Mouse (Mus musculus) limb, embryonic 12.5 days (tissue): ENCODE results near the gene Hnf4a. TPM values are rescaled to one million over a fixed set of nuclear protein-coding genes. Genes with fewer than 3 reads are reported as not detected.
A peak's percentile ranks its signal among the peaks of the same experiment; 100 is the strongest.

Experiments used
- ATAC-seq: fragments of 200-750 bp; cut with Nextera tagmentation; 2 replicates; pipeline ENCODE4 v1.8.0; 2017; ENCODE audit warnings: low read depth, moderate TSS enrichment; ENCODE audit not compliant: insufficient number of reproducible peaks, insufficient read depth, low FRiP score, low TSS enrichment
- H3K27ac ChIP-seq: fragments of 300-500 bp; sonication (generic); 2 replicates; pipeline ENCODE4 v1.5.1; 2016; ENCODE audit warnings: mild to moderate bottlenecking, moderate library complexity
- H3K27me3 ChIP-seq: fragments of 300-500 bp; sonication (generic); 2 replicates; pipeline ENCODE4 v1.6.1; 2016; ENCODE audit warnings: mild to moderate bottlenecking, moderate library complexity
- H3K36me3 ChIP-seq: fragments of 300-500 bp; sonication (generic); 2 replicates; pipeline ENCODE4 v1.6.1; 2016; ENCODE audit warnings: mild to moderate bottlenecking, moderate library complexity
- H3K4me1 ChIP-seq: fragments of 300-500 bp; sonication (generic); replicated peaks from 2 replicates; pipeline ENCODE4 v1.6.1; 2016
- H3K4me2 ChIP-seq: fragments of 300-500 bp; sonication (generic); 2 replicates; pipeline ENCODE4 v1.6.1; 2016; ENCODE audit warnings: mild to moderate bottlenecking, moderate library complexity
- H3K4me3 ChIP-seq: fragments of 300-500 bp; sonication (generic); replicated peaks from 2 replicates; pipeline ENCODE4 v1.5.1; 2016; ENCODE audit warnings: mild to moderate bottlenecking
- H3K9ac ChIP-seq: fragments of 300-500 bp; sonication (generic); replicated peaks from 2 replicates; pipeline ENCODE4 v1.6.1; 2016; ENCODE audit warnings: mild to moderate bottlenecking, moderate library complexity
- H3K9me3 ChIP-seq: fragments of 300-500 bp; sonication (generic); 2 replicates; pipeline ENCODE4 v1.6.1; 2016; ENCODE audit warnings: mild to moderate bottlenecking, moderate library complexity
- WGBS: fragments of 180-500 bp; shearing (Covaris S2); methylation state at CpG from one replicate; pipeline ENCODE4 v1.1.7; 2016; 5-methylcytosine and 5-hydroxymethylcytosine counted together
- polyA plus RNA-seq: library from polyadenylated mRNA; unstranded; fragments of >200 nt; fragmentation: Nextera tagmentation; extraction: Ambion mirVana; gene quantifications from 2 replicates; pipeline ENCODE4 v1.2.1, GENCODE M21; 2016

Gene Hnf4a
- polyA plus RNA-seq, 1 experiment from 2014 or later = not detected

DNA sequence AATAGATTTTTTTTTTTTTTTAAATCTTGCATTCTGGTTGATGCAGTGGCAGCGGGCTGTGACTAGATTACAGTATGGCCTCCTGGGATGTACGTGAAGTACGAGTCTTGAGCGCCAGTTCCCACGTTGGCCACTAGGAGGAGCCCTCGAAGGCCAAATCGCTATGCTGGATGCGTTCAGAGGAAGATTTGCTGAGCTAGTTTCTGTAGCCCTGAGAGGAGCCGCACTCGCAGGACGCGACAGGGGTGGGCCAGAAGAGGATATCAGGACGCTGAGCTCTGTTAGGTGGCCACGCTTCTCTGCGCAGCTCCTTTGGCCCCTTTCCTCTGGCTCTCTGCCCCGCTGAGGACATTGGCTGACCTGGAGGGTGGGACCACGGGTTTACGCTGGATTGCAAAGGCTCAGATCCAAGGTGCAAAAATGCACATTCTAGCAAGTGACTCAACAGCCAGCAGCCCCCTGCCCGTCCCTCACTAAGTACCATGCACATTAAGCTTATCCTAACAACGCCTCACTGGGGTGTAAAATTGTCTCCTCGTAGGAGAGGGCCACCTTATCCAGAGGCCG lies 28.4 kb downstream of the Hnf4a start:
- peak overlapping the region; percentile 31 for H3K4me3 ChIP-seq
- 10% methylated on average over 22 of the region's 22 CpGs for WGBS
- no peaks in the 10 kb centered on the region for H3K9me3 ChIP-seq
- H3K27me3 ChIP-seq = peaks cover 23% of the 10 kb centered on the region
- peak overlapping the region; percentile 61 for H3K4me2 ChIP-seq
- H3K4me1 ChIP-seq = no peaks in the 10 kb centered on the region
- H3K27ac ChIP-seq = no peak overlapping the region
- ATAC-seq = peak; percentile 7; the same call in 1 of the 2 replicates
- no peak overlapping the region; the same call in 1 of the 2 replicates for H3K9ac ChIP-seq
- no peaks in the 10 kb centered on the region for H3K36me3 ChIP-seq

DNA sequence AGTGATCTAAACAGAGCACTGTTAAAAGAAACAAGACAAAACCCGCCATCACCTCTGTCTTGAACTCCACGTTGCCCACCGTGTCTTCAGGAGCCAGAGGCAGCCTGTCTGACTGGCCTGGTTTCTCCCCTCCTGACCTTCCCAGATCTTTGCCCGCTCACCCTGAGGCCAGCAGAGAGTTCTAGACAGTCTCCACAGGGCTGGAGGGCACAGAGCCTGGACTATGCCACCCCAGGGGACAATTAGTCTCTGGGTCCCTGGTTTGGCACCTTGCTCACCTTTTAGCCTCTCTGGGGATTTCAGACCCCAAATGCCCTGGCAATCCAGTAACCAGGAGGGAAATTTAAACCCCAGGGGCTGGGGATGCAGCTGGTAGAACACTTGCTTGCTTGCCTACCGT lies 30.8 kb downstream of the Hnf4a start:
- Histone ChIP-seq H3K27ac (no peak overlapping the region), H3K4me3 (no peak overlapping the region), H3K4me1 (no peaks in the 10 kb centered on the region), H3K36me3 (no peaks in the 10 kb centered on the region), H3K27me3 (peaks cover 23% of the 10 kb centered on the region), H3K9me3 (no peaks in the 10 kb centered on the region), H3K4me2 (no peak overlapping the region), H3K9ac (no peak overlapping the region)
- 81% methylated on average over 5 of the region's 5 CpGs for WGBS
- ATAC-seq = no peak

DNA sequence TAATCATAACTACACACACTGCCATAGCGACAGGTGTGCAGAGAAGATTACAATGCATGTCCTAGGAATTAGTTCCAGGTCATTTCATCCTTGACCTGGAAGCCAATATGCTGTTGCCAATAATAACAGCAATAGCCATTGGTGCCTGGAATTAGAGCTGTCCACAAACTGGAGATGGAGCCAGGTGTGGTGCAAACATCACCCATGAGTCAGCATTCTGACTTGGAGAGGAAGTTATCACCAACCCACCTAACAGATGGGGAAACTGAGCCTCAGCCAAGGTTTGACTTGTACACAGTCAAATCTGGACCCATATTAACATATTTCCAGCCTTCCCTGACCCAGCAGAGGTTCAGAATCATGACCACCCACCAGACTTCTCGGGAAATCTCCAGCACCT lies 31.8 kb downstream of the Hnf4a start:
- H3K27ac ChIP-seq = no peak overlapping the region
- 84% methylated on average over 2 of the region's 2 CpGs for WGBS

DNA sequence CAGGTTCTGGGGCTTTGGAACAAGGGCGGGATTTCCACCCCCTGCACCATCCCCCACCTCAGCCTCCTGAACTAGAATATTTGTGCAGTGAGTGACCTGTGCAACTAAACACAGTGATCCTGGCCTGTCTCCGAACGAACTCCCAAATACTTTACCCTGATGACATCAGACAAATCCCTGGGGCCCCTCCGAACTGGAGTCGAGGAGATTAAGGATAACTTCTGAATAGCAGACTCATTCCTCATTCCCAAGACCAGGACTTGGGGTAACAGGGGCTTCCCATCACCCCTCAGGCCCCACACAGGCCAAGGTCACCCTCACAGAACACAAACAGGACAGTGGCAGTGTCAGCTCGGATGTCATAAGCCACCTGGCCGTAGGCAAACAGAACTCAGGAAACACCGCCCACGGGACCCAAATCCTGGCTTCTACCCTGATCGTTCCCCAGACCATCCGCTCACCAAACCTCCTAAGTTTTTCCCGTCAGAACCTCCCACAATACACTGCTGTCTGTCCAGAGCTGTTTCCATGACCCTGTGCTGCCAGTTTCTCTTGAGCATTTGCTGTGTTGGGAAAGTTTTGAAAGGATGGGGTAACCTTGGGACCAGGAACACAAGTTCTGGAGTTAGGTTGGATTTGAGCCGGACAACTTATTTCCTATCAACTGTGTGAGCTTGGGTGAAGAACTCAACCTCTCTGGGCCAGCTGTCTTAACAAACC lies 32.9 kb downstream of the Hnf4a start:
- Histone ChIP-seq H3K9me3 (no peaks in the 10 kb centered on the region), H3K36me3 (no peaks in the 10 kb centered on the region)
- no peak for ATAC-seq

More for the DNA sequence above, 31.8 kb downstream of the Hnf4a start:
- ATAC-seq = no peak
- no peaks in the 10 kb centered on the region for H3K9me3 ChIP-seq
- H3K36me3 ChIP-seq = no peaks in the 10 kb centered on the region
- no peak overlapping the region for H3K9ac ChIP-seq
- H3K4me3 ChIP-seq = no peak overlapping the region
- no peaks in the 10 kb centered on the region for H3K4me1 ChIP-seq
- peaks cover 23% of the 10 kb centered on the region for H3K27me3 ChIP-seq
- H3K4me2 ChIP-seq = no peak overlapping the region

DNA sequence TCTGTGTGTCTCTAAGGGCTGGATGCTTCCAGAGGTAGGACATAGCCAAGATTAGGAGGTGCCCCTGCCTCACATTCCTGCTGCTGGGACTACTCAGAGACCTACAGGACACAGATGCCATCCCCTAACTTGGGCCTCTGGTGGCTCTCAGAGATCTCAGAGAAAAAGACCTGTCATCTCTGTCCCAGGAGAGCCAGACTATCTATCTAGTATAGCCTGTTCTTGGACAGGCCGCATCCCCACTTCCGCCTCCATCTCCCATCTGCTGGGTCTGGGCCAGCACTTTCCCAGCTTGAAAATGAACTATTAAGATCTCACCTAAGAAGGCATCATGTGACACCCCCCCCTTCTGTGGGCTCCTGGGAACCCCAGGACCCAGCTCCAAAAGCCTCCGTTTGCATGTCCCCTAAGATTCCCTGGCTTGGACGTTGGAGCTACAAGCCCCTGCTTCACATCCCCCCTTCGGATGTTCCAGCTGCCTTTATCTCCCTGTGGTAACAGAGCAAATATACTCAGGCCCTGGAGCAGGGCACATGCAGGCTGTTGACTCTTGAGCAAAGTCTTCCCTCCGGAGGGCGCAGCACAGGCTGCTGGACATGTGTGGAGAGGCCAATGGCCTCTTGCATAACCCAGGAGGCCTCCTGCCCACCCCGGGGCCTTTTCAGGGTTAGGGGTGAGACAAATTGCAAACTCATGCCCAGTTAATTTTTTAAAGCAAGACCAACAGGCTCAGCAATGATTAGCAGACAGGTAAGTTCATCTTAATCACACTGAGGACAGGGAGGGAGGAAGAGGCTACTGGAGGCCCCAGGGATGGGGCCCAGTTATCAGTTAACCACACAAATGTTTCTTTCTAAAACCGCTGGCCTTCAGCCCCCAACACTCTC lies 33.9 kb downstream of the Hnf4a start:
- no peak for ATAC-seq
- Histone ChIP-seq H3K9me3 (no peaks in the 10 kb centered on the region), H3K4me2 (no peak overlapping the region), H3K4me3 (no peak overlapping the region), H3K27ac (no peak overlapping the region), H3K4me1 (no peaks in the 10 kb centered on the region), H3K9ac (no peak overlapping the region), H3K36me3 (no peaks in the 10 kb centered on the region), H3K27me3 (peaks cover 19% of the 10 kb centered on the region)
- WGBS = 79% methylated on average over 9 of the region's 9 CpGs

More for the DNA sequence above, 32.9 kb downstream of the Hnf4a start:
- H3K27ac ChIP-seq = no peak overlapping the region
- peaks cover 23% of the 10 kb centered on the region for H3K27me3 ChIP-seq
- no peak overlapping the region for H3K4me3 ChIP-seq
- 79% methylated on average over 13 of the region's 13 CpGs for WGBS
- no peak overlapping the region for H3K9ac ChIP-seq
- no peak overlapping the region for H3K4me2 ChIP-seq
- H3K4me1 ChIP-seq = no peaks in the 10 kb centered on the region

DNA sequence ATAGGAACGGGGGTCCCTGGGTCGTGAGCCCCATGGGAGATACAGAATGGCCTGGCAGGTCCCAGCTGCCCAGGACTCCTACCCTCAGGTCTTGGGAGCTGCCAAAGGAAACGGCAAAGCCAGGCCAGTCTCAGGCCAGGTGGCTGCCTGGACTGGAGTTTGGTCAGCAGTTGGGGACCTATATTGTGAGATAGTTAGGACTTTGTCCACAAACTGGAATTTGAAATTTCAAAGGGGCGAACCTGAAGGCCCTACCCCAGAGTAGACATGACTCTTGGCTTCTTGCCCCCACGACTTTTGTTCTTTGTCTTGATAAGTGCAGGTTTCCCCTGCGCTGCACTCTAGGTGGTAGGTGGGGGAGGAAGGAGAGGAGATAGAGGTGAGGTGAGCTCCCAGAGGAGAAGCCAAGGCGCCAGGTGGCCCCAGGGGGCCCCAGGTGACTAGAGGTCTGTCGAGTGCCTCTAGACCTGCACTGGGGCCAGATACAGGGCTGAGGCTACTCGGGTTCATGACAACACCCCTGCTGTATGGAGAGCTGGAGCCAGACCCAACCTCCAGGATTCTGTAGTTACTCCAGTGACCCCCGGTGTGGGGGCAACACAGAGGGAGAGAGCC lies 35.1 kb downstream of the Hnf4a start:
- Histone ChIP-seq H3K27ac (no peak overlapping the region), H3K9ac (no peak overlapping the region), H3K4me2 (no peak overlapping the region), H3K27me3 (peaks cover 6% of the 10 kb centered on the region), H3K4me3 (no peak overlapping the region), H3K36me3 (no peaks in the 10 kb centered on the region), H3K9me3 (no peaks in the 10 kb centered on the region), H3K4me1 (no peaks in the 10 kb centered on the region)
- WGBS = 74% methylated on average over 10 of the region's 10 CpGs
- no peak for ATAC-seq

DNA sequence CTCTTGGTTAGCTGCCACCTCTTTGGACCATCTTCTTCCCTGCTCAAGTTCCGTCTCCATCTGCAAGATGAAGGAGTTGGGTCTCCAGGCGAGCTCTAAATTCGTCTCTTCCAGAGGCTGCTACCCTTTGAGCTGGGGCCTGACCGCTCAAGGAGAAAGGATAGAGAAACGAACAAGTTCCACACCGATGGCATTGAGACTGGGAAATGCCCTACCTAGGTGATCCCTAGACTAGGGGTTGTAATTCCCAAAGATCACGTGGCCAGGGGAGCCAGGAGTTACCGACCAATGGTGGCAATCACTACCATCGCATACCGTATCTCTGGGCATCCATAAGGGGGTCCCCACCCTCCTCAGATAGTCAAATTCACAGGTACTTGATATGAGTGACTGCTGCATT lies 36.1 kb downstream of the Hnf4a start:
- Histone ChIP-seq H3K9ac (no peak overlapping the region), H3K4me1 (no peaks in the 10 kb centered on the region), H3K4me3 (no peak overlapping the region), H3K27me3 (peaks cover under 1% of the 10 kb centered on the region; the same call in 1 of the 2 replicates), H3K27ac (no peak overlapping the region), H3K36me3 (no peaks in the 10 kb centered on the region), H3K4me2 (no peak overlapping the region), H3K9me3 (no peaks in the 10 kb centered on the region)
- 89% methylated on average over 10 of the region's 10 CpGs for WGBS
- no peak for ATAC-seq

DNA sequence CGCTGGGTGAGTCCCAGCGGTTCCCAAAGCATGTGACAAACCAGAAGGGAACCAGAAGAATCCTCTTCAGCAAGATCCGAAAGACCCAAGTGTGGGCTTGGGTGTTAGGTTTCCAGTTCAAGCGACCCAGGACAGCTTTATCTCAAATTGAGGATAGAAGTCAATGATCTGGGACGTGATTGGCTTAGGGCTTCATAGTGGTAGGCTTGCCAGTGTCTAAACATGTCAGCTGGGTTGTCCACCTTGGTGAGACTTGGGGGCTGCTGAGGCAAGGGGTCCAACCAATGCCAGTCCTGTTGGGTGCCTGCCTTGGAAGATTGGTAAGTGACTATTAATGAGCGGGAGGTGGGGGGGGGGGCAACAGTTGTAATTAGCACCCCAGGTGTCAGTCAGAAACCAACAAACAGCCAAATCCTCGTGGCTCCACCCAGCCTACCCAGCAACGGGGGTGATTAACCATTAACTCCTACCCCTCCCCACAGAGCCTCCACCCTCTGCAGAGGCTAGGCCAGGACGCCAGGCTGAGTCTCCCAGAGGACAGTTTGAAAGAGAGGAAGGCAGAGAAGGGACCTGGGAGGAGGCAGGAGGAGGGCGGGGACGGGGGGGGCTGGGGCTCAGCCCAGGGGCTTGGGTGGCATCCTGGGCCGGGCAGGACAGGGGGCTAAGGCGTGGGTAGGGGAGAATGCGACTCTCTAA lies 40.2 kb downstream of the Hnf4a start:
- H3K4me2 ChIP-seq = no peak overlapping the region
- 70% methylated on average over 14 of the region's 14 CpGs for WGBS
- H3K36me3 ChIP-seq = no peaks in the 10 kb centered on the region
- no peaks in the 10 kb centered on the region for H3K9me3 ChIP-seq
- H3K9ac ChIP-seq = no peak overlapping the region
- no peak overlapping the region for H3K4me3 ChIP-seq
- no peaks in the 10 kb centered on the region; the same call in 1 of the 2 replicates for H3K27me3 ChIP-seq
- H3K27ac ChIP-seq = no peak overlapping the region
- no peak for ATAC-seq
- no peaks in the 10 kb centered on the region for H3K4me1 ChIP-seq

DNA sequence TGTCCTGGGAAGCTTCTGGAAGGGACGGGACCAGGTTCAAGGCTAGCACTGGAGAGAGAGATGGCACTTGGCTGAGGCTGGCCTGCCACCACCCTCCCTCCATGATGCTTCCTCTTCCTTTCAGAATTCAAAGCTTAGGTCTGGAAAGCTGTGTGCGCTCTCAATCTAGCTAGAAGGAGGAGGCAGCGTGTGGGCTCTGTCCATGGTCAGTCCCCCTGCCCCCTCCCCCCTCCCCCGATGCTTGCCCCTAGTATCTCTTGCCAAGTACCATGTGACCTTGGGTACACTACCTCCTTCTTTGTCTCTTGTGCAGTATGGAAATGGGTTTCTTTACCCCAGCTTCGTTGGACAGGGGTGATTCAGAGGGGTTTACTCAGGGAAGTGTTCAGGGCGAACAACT lies 42.2 kb downstream of the Hnf4a start:
- 79% methylated on average over 6 of the region's 6 CpGs for WGBS
- no peaks in the 10 kb centered on the region for H3K9me3 ChIP-seq
- no peak overlapping the region for H3K4me3 ChIP-seq
- no peak for ATAC-seq
- no peak overlapping the region for H3K4me2 ChIP-seq
- peaks cover 3% of the 10 kb centered on the region; the same call in 1 of the 2 replicates for H3K27me3 ChIP-seq
- no peak overlapping the region for H3K9ac ChIP-seq
- no peaks in the 10 kb centered on the region for H3K36me3 ChIP-seq
- no peaks in the 10 kb centered on the region for H3K4me1 ChIP-seq
- no peak overlapping the region for H3K27ac ChIP-seq

DNA sequence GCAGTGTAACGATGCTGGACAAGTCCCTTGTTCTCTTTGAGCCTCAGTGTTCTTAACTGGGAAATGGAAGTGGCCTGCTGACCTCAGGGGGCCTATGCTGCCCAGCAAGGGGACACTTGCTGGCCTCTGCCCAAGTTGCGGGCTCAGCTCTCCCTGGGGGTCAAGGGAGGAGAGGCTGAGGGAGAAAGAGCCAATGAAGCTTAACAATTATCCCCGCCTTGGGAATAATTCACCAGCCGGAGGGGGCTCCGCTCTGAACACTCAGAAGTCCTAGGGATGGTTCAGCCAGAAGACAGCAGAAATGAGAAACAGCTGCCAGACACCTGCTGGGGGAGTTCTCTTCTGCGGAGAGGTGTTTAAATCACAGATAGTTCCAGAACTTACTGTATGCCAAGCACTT lies 43.2 kb downstream of the Hnf4a start:
- ATAC-seq = no peak
- Histone ChIP-seq H3K27me3 (peaks cover 3% of the 10 kb centered on the region; the same call in 1 of the 2 replicates), H3K4me3 (no peak overlapping the region), H3K36me3 (no peaks in the 10 kb centered on the region), H3K9ac (no peak overlapping the region), H3K27ac (no peak overlapping the region), H3K4me2 (no peak overlapping the region), H3K4me1 (no peaks in the 10 kb centered on the region), H3K9me3 (no peaks in the 10 kb centered on the region)
- 54% methylated on average over 6 of the region's 6 CpGs for WGBS
